Mouse (Mus musculus): Measurements from ENCODE around the gene Ak1.

The Ak1 gene

GRCm38 (mm10) chr2:32655394-32655744 is 33.8 kb downstream of the Ak1 start:
- DNase-seq: no peak

GRCm38 (mm10) chr2:32655826-32656225 is 34.3 kb downstream of the Ak1 start:
- peak; percentile 84 to 88 for DNase-seq

GRCm38 (mm10) chr2:32658873-32659272 is 37.3 kb downstream of the Ak1 start:
- no peak for DNase-seq

- DNase-seq: peak; percentile 80 to 91
Observed at GRCm38 (mm10) chr2:32661509-32662107, 40.0 kb downstream of the Ak1 start.

- DNase-seq: no peak
Observed at GRCm38 (mm10) chr2:32662291-32662690, 40.7 kb downstream of the Ak1 start.

GRCm38 (mm10) chr2:32665345-32665744 is 43.8 kb downstream of the Ak1 start:
- no peak for DNase-seq

- no peak for DNase-seq
Observed at GRCm38 (mm10) chr2:32665853-32666252, 44.3 kb downstream of the Ak1 start.

GRCm38 (mm10) chr2:32667775-32668174 is 46.2 kb downstream of the Ak1 start:
- DNase-seq: peak in 1 of 2 experiments; percentile 42

GRCm38 (mm10) chr2:32668176-32668575 is 46.6 kb downstream of the Ak1 start:
- no peak for DNase-seq

GRCm38 (mm10) chr2:32669876-32670275 is 48.3 kb downstream of the Ak1 start:
- no peak for DNase-seq

GRCm38 (mm10) chr2:32671147-32671546 is 49.6 kb downstream of the Ak1 start:
- DNase-seq: peak in 1 of 2 experiments; percentile 38

- DNase-seq: no peak
Observed at GRCm38 (mm10) chr2:32671907-32672595, 50.5 kb downstream of the Ak1 start.

GRCm38 (mm10) chr2:32673176-32673917 is 51.8 kb downstream of the Ak1 start:
- DNase-seq: peak; percentile 42 to 51

- no peak for DNase-seq
Observed at GRCm38 (mm10) chr2:32676821-32677220, 55.3 kb downstream of the Ak1 start.

- peak; percentile 28 to 47 for DNase-seq
Observed at GRCm38 (mm10) chr2:32677683-32678082, 56.1 kb downstream of the Ak1 start.

GRCm38 (mm10) chr2:32680051-32680451 is 58.5 kb downstream of the Ak1 start:
- peak; percentile 48 to 63 for DNase-seq

GRCm38 (mm10) chr2:32680961-32681650 is 59.5 kb downstream of the Ak1 start:
- no peak for DNase-seq

GRCm38 (mm10) chr2:32681754-32682153 is 60.2 kb downstream of the Ak1 start:
- DNase-seq: no peak

- DNase-seq: no peak
Observed at GRCm38 (mm10) chr2:32682721-32683417, 61.3 kb downstream of the Ak1 start.

GRCm38 (mm10) chr2:32683701-32684100 is 62.1 kb downstream of the Ak1 start:
- no peak for DNase-seq
